Mouse (Mus musculus): Measurements from ENCODE around the gene Mag.

DNA sequence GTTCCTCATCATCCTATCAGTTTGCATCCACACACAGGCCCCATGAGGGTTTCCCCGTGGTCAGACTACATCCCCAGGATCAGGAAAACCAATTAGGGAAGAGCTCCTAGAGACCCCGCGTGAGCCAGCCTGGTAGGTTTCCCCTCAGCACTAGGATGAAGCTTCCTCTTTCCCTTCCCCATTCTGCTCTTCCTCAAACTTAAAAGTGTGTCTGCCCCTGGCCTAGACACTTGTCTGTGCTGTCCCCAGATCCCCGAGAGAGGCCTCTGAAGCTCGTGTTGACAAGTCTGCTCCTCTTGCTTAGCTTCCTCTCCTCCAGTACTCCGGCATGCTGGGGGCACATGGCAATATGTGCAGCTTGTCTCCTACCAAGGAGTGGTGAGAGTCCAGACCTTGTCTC is 38.8 kb upstream of the Mag start:
- TF ChIP-seq CTCF (IDR thresholded peaks at IDR 0.05; ENCODE audit: extremely low read depth, insufficient read depth, insufficient read length, insufficient replicate concordance) = no peak
- TF ChIP-seq POLR2A (IDR thresholded peaks at IDR 0.05; ENCODE audit: low read depth, low read length) = no peak
